Mouse (Mus musculus): ENCODE data around the gene 2310057J18Rik.
"Not testable (repeated sequence)": the region's sequence is repeated elsewhere in the genome, so short reads cannot be mapped to it uniquely, and the experiment has no call there.

Gene 2310057J18Rik

GRCm38 (mm10) chr10:28986203-28986602 is at the start of gene 2310057J18Rik:
Gene 2310057J18Rik, minus strand, starts transcription at chr10:28986303.
- DNase-seq (ENCODE audit: low spot score in 2 of 2) = no peak

- not testable (repeated sequence) for DNase-seq (ENCODE audit: low spot score in 2 of 2)
Observed at GRCm38 (mm10) chr10:29029960-29030359, 43.9 kb upstream of the 2310057J18Rik start.

GRCm38 (mm10) chr10:29019496-29020270 is 33.6 kb upstream of the 2310057J18Rik start:
- DNase-seq (ENCODE audit: low spot score in 2 of 2) = no peak

- no peak for DNase-seq (ENCODE audit: low spot score in 2 of 2)
Observed at GRCm38 (mm10) chr10:28997776-28998175, 11.7 kb upstream of the 2310057J18Rik start.

GRCm38 (mm10) chr10:28988990-28989389 is 2.9 kb upstream of the 2310057J18Rik start:
- no peak for DNase-seq (ENCODE audit: low spot score in 2 of 2)

- DNase-seq (ENCODE audit: low spot score in 2 of 2) = no peak
Observed at GRCm38 (mm10) chr10:28968189-28968588, 17.9 kb downstream of the 2310057J18Rik start.

- DNase-seq (ENCODE audit: low spot score in 2 of 2) = peak; percentile 65 to 83
Observed at GRCm38 (mm10) chr10:28955138-28955537, 31.0 kb downstream of the 2310057J18Rik start.

GRCm38 (mm10) chr10:28954515-28954914 is 31.6 kb downstream of the 2310057J18Rik start:
- no peak for DNase-seq (ENCODE audit: low spot score in 2 of 2)
